Mouse (Mus musculus): ENCODE data around the gene Ovca2. TPM values are rescaled to one million over a fixed set of nuclear protein-coding genes. Genes with fewer than 3 reads are reported as not detected.
A peak's percentile ranks its signal among the peaks of the same experiment; 100 is the strongest.
"Not testable (repeated sequence)": the region's sequence is repeated elsewhere in the genome, so short reads cannot be mapped to it uniquely, and the experiment has no call there.

Ovca2 gene
- total RNA-seq, 2 experiments from 2014 or later, result 5.3 to 7.2 TPM

- intact Hi-C loops (cut with DNase I), result loop anchor here (10.0 kb wide), 1 partner anchor 377 kb away; no protein-coding TSS in a partner anchor
- DNase-seq, result no peak
These were observed 19.3 kb upstream of the Ovca2 start for GRCm38 (mm10) chr11:75197956-75198355.

GRCm38 (mm10) chr11:75196131-75196530, 17.5 kb upstream of the Ovca2 start:
- intact Hi-C loops (cut with DNase I), result loop anchor here (10.0 kb wide), 1 partner anchor 379 kb away; no protein-coding TSS in a partner anchor
- no peak for DNase-seq

GRCm38 (mm10) chr11:75194850-75195461, 16.3 kb upstream of the Ovca2 start:
- peak; percentile 53 to 58 for DNase-seq
- intact Hi-C loops (cut with DNase I), result loop anchor here (5.0 to 10.0 kb wide), 3 partner anchors 152 to 380 kb away; partner anchors contain the start of genes Rpa1 and Smyd4

DNA sequence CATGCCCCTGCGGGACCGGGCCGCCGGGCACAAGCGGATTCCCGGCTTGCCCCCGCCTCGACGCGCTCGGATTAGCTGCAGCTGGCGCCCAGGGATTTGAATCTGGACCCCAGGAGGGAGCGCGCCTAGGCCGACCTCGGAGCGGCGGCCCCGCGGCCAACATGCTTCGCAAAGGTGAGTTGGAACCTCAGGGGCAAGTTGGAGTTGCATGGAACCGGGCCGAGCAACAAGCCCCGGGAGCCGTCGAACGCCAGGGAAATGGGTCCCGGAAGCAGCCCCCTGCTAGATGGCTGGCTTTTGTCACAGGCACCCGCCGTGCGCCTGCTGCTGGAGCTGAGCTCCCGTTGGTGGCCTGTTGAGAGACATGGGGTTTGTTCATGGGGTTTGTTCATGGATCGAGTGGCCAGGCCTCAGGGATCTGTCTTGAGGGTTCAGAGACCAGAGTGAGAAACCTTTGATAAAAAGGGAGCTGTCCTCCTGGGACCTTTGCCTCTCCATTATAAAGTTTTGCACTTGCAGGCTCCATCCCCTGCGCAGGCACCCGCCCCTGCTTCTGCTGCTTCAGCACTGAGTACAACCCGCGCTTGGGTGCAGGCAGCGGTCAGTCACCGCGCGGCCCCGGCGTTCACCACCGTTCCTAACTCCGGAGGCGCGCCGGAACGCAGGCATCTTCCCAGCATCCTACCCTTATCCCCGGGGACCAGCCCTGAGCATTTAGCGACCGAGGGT, 15.7 kb upstream of the Ovca2 start:
- intact Hi-C loops (cut with DNase I), result loop anchor here (5.0 to 10.0 kb wide), 3 partner anchors 153 to 381 kb away; partner anchors contain the start of genes Rpa1 and Smyd4
- peak; percentile 32 to 55 for DNase-seq

- intact Hi-C loops (cut with DNase I), result loop anchor here (1.0 to 10.0 kb wide), 4 partner anchors 98 to 381 kb away; partner anchors contain the start of genes Rpa1 and Smyd4
- peak; percentile 69 to 79 for DNase-seq
These were observed 14.8 kb upstream of the Ovca2 start, which contains the start of gene Rtn4rl1 for GRCm38 (mm10) chr11:75193256-75194071. Rtn4rl1 (plus strand) TSS chr11:75193783.

DNA sequence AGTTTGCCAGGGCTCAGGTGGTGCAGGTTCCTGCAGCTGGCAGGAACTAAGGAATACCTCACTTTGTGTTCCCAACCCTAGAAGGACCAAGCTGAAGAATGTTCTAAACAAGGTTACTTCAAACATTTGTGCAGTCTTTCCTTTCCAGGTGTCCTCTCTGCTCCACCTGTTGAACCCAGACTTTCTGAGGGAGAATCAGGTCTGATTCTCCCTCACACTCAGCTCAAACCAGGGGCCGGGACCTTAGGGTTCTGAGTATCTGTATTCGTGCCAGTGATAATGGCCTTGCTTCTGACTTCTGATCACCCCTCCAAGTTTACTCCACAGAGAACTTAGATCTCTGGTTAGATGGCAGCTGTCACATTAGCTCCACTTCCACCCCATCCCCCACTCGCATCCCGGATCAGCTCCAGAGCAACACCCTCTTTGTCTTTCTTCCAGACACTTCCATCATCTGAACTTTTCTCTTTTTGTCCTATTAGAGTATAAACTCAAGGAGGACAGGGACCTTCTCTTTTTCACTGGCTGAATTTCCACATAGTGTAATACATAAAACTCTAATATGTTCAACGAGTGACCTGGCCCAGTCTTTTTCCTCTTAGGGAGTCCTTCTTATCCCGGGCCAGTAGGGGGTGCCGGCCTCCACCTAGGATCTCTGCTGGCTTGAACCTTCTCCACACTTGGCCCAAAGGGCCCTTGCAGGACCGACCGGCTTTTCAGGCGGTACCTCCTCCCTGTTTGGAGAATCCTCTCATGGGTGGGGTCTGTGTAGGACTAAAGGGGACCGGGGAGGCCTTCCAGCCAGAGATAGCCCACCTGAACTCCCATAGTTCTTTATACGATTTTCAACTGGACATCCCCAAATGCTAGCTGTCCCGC, 13.9 kb upstream of the Ovca2 start:
- intact Hi-C loops (cut with DNase I), result loop anchor here (1.0 to 10.0 kb wide), 5 partner anchors 39 to 382 kb away; partner anchors contain the start of genes Rpa1 and Smyd4
- peak; percentile 80 to 81 for DNase-seq

GRCm38 (mm10) chr11:75191841-75192240, 13.2 kb upstream of the Ovca2 start:
- intact Hi-C loops (cut with DNase I), result loop anchor here (1.0 to 10.0 kb wide), 4 partner anchors 39 to 383 kb away; partner anchors contain the start of genes Rpa1 and Smyd4
- no peak for DNase-seq

DNA sequence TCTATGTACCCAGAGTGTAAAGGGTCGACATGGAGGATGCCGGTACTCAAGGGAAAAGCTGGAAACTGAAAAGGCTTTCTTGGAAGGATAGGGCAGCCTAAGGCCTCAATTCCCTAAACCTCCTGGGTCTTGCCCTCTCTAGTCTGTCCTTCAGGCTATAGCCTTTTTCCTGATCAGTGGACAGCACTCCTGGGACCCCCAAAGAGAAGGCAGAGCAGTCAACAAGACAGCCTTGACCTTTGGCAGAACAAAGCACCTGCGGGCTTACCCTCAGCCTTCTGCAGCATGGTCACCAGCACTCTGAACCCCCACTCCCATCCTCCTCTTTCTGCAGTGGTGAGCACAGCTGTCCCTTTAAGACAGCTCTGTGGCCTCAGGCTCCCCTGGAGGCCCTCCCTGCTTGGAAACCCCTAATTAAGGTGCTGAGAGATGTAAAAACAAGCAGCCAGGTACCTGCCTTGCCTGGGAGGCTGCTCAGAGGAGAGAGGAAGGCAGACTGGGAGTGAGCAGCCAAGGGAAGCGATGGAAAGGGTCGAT, 12.3 kb upstream of the Ovca2 start, which contains the start of gene Dph1:
Gene Dph1, minus strand, starts transcription at position 337 of the 537 bp plus-strand sequence.
- intact Hi-C loops (cut with DNase I), result loop anchor here (5.0 to 10.0 kb wide), 3 partner anchors 156 to 384 kb away; partner anchors contain the start of genes Rpa1 and Smyd4
- no peak for DNase-seq

GRCm38 (mm10) chr11:75190371-75190724, 11.7 kb upstream of the Ovca2 start:
- DNase-seq, result peak; percentile 72 to 73
- intact Hi-C loops (cut with DNase I), result loop anchor here (5.0 to 10.0 kb wide), 3 partner anchors 157 to 384 kb away; partner anchors contain the start of genes Rpa1 and Smyd4

GRCm38 (mm10) chr11:75189713-75190370, 11.2 kb upstream of the Ovca2 start:
- intact Hi-C loops (cut with DNase I), result loop anchor here (5.0 to 10.0 kb wide), 3 partner anchors 157 to 385 kb away; partner anchors contain the start of genes Rpa1 and Smyd4

DNA sequence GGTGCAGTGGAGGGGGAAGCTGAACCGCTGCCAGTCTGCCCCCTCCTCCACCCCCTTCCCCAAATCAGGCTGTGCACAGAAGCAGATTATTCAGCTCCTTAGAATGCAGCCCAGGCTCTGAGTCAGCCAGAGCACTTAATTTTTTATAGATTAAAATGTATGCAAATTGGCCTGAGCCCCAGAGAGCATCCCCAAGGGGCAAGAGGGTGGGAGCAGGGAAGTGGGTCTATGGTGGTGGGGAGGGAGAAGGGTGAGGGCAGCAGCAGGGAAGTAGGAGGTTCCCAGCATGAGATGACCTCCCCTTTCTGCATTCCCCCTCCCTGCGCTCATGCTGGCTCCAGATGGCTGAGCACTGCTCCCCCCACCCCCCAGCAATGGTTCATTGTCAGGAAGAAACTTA, 6.4 kb upstream of the Ovca2 start:
- intact Hi-C loops (cut with DNase I), result no loop called here
- DNase-seq, result no peak

More at GRCm38 (mm10) chr11:75189713-75190370, 11.2 kb upstream of the Ovca2 start:
- no peak for DNase-seq

- intact Hi-C loops (cut with DNase I), result no loop called here
- DNase-seq, result no peak
These were observed 5.9 kb upstream of the Ovca2 start for GRCm38 (mm10) chr11:75184573-75184972.

- DNase-seq, result no peak
These were observed 5.4 kb upstream of the Ovca2 start for GRCm38 (mm10) chr11:75183917-75184570.

GRCm38 (mm10) chr11:75178011-75178410, 624 bp downstream of the Ovca2 start:
- intact Hi-C loops (cut with DNase I), result loop anchor here (5.0 kb wide), 2 partner anchors 229 to 274 kb away; partner anchors contain the start of gene Wdr81
- DNase-seq, result no peak

More at GRCm38 (mm10) chr11:75183917-75184570, 5.4 kb upstream of the Ovca2 start:
- intact Hi-C loops (cut with DNase I), result no loop called here

DNA sequence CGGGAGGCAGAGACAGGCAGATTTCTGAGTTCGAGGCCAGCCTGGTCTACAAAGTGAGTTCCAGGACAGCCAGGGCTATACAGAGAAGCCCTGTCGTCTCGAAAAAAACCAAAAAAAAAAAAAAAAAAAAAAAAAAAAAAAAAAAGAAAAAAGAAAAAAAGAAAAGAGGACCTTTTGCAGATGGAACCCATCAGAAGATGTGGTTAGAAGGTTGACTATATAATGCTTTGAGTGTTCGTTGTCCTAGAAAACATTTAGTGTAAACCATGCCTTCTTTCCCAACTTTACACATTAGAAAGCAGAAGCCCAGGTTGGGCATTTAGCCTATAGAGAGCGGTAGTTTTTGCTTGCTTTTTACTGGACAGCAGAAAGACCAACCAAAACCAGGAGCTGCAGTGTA, 4.1 kb downstream of the Ovca2 start:
- intact Hi-C loops (cut with DNase I), result not testable (repeated sequence)

GRCm38 (mm10) chr11:75173799-75174165, 4.9 kb downstream of the Ovca2 start:
- intact Hi-C loops (cut with DNase I), result no loop called here
- no peak for DNase-seq

More for the DNA sequence above, 4.1 kb downstream of the Ovca2 start:
- not testable (repeated sequence) for DNase-seq

GRCm38 (mm10) chr11:75173095-75173798, 5.4 kb downstream of the Ovca2 start:
- intact Hi-C loops (cut with DNase I), result no loop called here
- peak; percentile 82 to 85 for DNase-seq
